Comparison of ENCODE assay signal across 8 mouse cellular contexts in genomic region chr17:80061783-80062619, GRCm38 (mm10). TPM values are rescaled to one million over a fixed set of nuclear protein-coding genes. Genes with fewer than 3 reads are reported as not detected.
DNase-seq lines count a peak whose midpoint lies in the region; ATAC-seq and TF ChIP-seq lines count a peak whose summit lies in the region.

TSS of gene Hnrnpll (minus strand) at chr17:80062334.

- peak within 1 kb of the TSS; percentile 100 for H3K27ac ChIP-seq in forebrain, embryonic 10.5 days
- peak within 1 kb of the TSS; percentile 100 for H3K27ac ChIP-seq in heart, embryonic 15.5 days
- peak within 1 kb of the TSS; percentile 87 for H3K27ac ChIP-seq in liver, embryonic 14.5 days
- H3K27ac ChIP-seq in neural tube, embryonic 11.5 days (ENCODE audit: low read depth, low read length) = peak within 1 kb of the TSS; percentile 100
- peak within 1 kb of the TSS; percentile 99 for H3K27ac ChIP-seq in stomach, postnatal 0 days (replicated peaks)

- DNase-seq in CD8-positive naive resting alpha-beta T cell, adult 2 months (ENCODE audit: low read depth in 2 of 2, low spot score in 2 of 2) = peak; percentile 79 to 88
- DNase-seq in c-Kit-positive CD71-negative TER-119-negative erythroid progenitor cells, embryonic 14.5 days (ENCODE audit: low read depth) = peak; percentile 94
- DNase-seq in forebrain, embryonic 10.5 days (ENCODE audit: extremely low spot score, low spot score) = peak; percentile 97
- peak; percentile 97 to 99 for DNase-seq in kidney, postnatal 25 days
- peak; percentile 95 to 96 (median 96) for DNase-seq in liver, embryonic 14.5 days (ENCODE audit: low read depth in 3 of 3, low spot score in 3 of 3)
- peak; percentile 99 for DNase-seq in neural tube, embryonic 11.5 days (ENCODE audit: low spot score)
- peak; percentile 98 for DNase-seq in stomach, postnatal 0 days (ENCODE audit: low spot score)

- H3K4me3 ChIP-seq in forebrain, embryonic 10.5 days = peak within 1 kb of the TSS; percentile 99
- peak within 1 kb of the TSS; percentile 99 for H3K4me3 ChIP-seq in heart, embryonic 15.5 days
- H3K4me3 ChIP-seq in liver, embryonic 14.5 days (ENCODE audit: insufficient read depth in 1 of 2, low read depth in 2 of 2, low read length in 2 of 2) = peak within 1 kb of the TSS; percentile 78 to 83
- H3K4me3 ChIP-seq in neural tube, embryonic 11.5 days (ENCODE audit: low read depth, low read length) = peak within 1 kb of the TSS; percentile 99
- peak within 1 kb of the TSS; percentile 94 for H3K4me3 ChIP-seq in stomach, postnatal 0 days (ENCODE audit: low read depth, low read length)

- peaks cover 14% of the 10 kb centered on the region for H3K36me3 ChIP-seq in forebrain, embryonic 10.5 days (replicated peaks)
- no peaks in the 10 kb centered on the region for H3K36me3 ChIP-seq in heart, embryonic 15.5 days
- no peaks in the 10 kb centered on the region for H3K36me3 ChIP-seq in liver, embryonic 14.5 days (replicated peaks; ENCODE audit: control insufficient read depth, insufficient read depth, low read depth)
- H3K36me3 ChIP-seq in neural tube, embryonic 11.5 days (ENCODE audit: control insufficient read depth, insufficient read depth, low read length) = no peaks in the 10 kb centered on the region
- no peaks in the 10 kb centered on the region for H3K36me3 ChIP-seq in stomach, postnatal 0 days (ENCODE audit: control insufficient read depth, insufficient read depth, low read length)

- peaks cover 35% of the 10 kb centered on the region for H3K4me1 ChIP-seq in forebrain, embryonic 10.5 days
- peaks cover 30% of the 10 kb centered on the region for H3K4me1 ChIP-seq in heart, embryonic 15.5 days (replicated peaks)
- peaks cover 14 to 22% of the 10 kb centered on the region in 2 experiments for H3K4me1 ChIP-seq in liver, embryonic 14.5 days (replicated peaks; ENCODE audit: control insufficient read depth in 2 of 2, insufficient read depth in 2 of 2, low read length in 1 of 2)
- H3K4me1 ChIP-seq in neural tube, embryonic 11.5 days (ENCODE audit: control insufficient read depth, insufficient read depth, low read length) = peaks cover 7% of the 10 kb centered on the region; the same call in 1 of the 2 replicates
- H3K4me1 ChIP-seq in stomach, postnatal 0 days (replicated peaks; ENCODE audit: control insufficient read depth, insufficient read depth) = no peaks in the 10 kb centered on the region

- under 1% methylated on average over 96 of the region's 97 CpGs for WGBS in forebrain, embryonic 10.5 days
- under 1% methylated on average over 86 of the region's 97 CpGs for WGBS in heart, embryonic 15.5 days
- WGBS in liver, embryonic 14.5 days (ENCODE audit: insufficient replicate concordance) = under 1% methylated on average over 90 of the region's 97 CpGs
- WGBS in neural tube, embryonic 11.5 days = under 1% methylated on average over 74 of the region's 97 CpGs
- under 1% methylated on average over 84 of the region's 97 CpGs for WGBS in stomach, postnatal 0 days

- H3K4me2 ChIP-seq in heart, embryonic 15.5 days = peak within 1 kb of the TSS; percentile 77
- H3K4me2 ChIP-seq in liver, embryonic 14.5 days (ENCODE audit: low read depth) = peak within 1 kb of the TSS; percentile 94
- H3K4me2 ChIP-seq in neural tube, embryonic 11.5 days (ENCODE audit: low read depth) = peak within 1 kb of the TSS; percentile 84
- peak within 1 kb of the TSS; percentile 69 for H3K4me2 ChIP-seq in stomach, postnatal 0 days (replicated peaks; ENCODE audit: low read depth)

- TF ChIP-seq CTCF in liver, embryonic 14.5 days (IDR thresholded peaks at IDR 0.05; ENCODE audit: low read depth) = 0 out of 2 replicates have a peak, but pooled peaks have one; percentile 22
- no peak; the same call in 1 of the 2 replicates for TF ChIP-seq CTCF in stomach, postnatal 0 days (IDR thresholded peaks at IDR 0.05; ENCODE audit: low read depth)

- H3K9ac ChIP-seq in heart, embryonic 15.5 days = peak within 1 kb of the TSS; percentile 100
- H3K9ac ChIP-seq in liver, embryonic 14.5 days (replicated peaks) = peak within 1 kb of the TSS; percentile 90
- H3K9ac ChIP-seq in neural tube, embryonic 11.5 days (ENCODE audit: low read length) = peak within 1 kb of the TSS; percentile 99
- peak within 1 kb of the TSS; percentile 91 for H3K9ac ChIP-seq in stomach, postnatal 0 days (ENCODE audit: low read length)

- peak; percentile 98 for ATAC-seq in heart, embryonic 15.5 days (replicated peaks; ENCODE audit: insufficient number of reproducible peaks, insufficient read depth, low FRiP score, low read depth)
- peak; percentile 96 for ATAC-seq in liver, embryonic 14.5 days (ENCODE audit: insufficient read depth)
- peak; percentile 99 for ATAC-seq in neural tube, embryonic 11.5 days (ENCODE audit: insufficient read depth, low FRiP score, low TSS enrichment)
- peak; percentile 99 for ATAC-seq in stomach, postnatal 0 days (ENCODE audit: low FRiP score, low TSS enrichment)

- no peaks in the 10 kb centered on the region for H3K27me3 ChIP-seq in forebrain, embryonic 10.5 days (ENCODE audit: poor library complexity, severe bottlenecking)
- no peaks in the 10 kb centered on the region for H3K27me3 ChIP-seq in heart, embryonic 15.5 days
- H3K27me3 ChIP-seq in liver, embryonic 14.5 days (ENCODE audit: control insufficient read depth, insufficient read depth, low read length) = no peaks in the 10 kb centered on the region; the same call in 1 of the 2 replicates
- no peaks in the 10 kb centered on the region for H3K27me3 ChIP-seq in neural tube, embryonic 11.5 days (ENCODE audit: control insufficient read depth, insufficient read depth, low read length)
- H3K27me3 ChIP-seq in stomach, postnatal 0 days (ENCODE audit: control insufficient read depth, insufficient read depth, low read length) = no peaks in the 10 kb centered on the region

- peak; percentile 75 for TF ChIP-seq EP300 in liver, embryonic 14.5 days (IDR thresholded peaks at IDR 0.05; ENCODE audit: low read depth)
- peak; percentile 91 for TF ChIP-seq EP300 in stomach, postnatal 0 days (optimal IDR thresholded peaks at IDR 0.05)

- H3K9me3 ChIP-seq in forebrain, embryonic 10.5 days = no peaks in the 10 kb centered on the region
- no peaks in the 10 kb centered on the region for H3K9me3 ChIP-seq in heart, embryonic 15.5 days (replicated peaks)
- H3K9me3 ChIP-seq in liver, embryonic 14.5 days (ENCODE audit: control insufficient read depth, low read length) = no peaks in the 10 kb centered on the region
- H3K9me3 ChIP-seq in neural tube, embryonic 11.5 days (ENCODE audit: control insufficient read depth, low read length) = no peaks in the 10 kb centered on the region
- H3K9me3 ChIP-seq in stomach, postnatal 0 days (ENCODE audit: control insufficient read depth, low read length) = no peaks in the 10 kb centered on the region

RNA-seq across cellular contexts. Expression of gene Hnrnpll, which starts in this region (rescaled TPM):
- polyA plus RNA-seq in forebrain, embryonic 10.5 days (2016; fragmentation: Nextera tagmentation; extraction: Ambion mirVana) = 81.2 and 86.2 TPM in 2 replicates
- polyA plus RNA-seq in heart, embryonic 15.5 days (2015; fragmentation: Nextera tagmentation; extraction: Ambion mirVana) = 37.2 and 48.7 TPM in 2 replicates
- 16.2 and 23.5 TPM in 2 replicates for polyA plus RNA-seq in liver, embryonic 14.5 days (2012; rRNA removed)
- 23.1 and 23.9 TPM in 2 replicates for polyA plus RNA-seq in liver, embryonic 14.5 days (2014; fragmentation: Nextera tagmentation; extraction: Ambion mirVana)
- polyA plus RNA-seq in neural tube, embryonic 11.5 days (2014; fragmentation: Nextera tagmentation; extraction: Ambion mirVana) = 117 and 131 TPM in 2 replicates
- polyA plus RNA-seq in stomach, postnatal 0 days (2015; fragmentation: Nextera tagmentation; extraction: Ambion mirVana) = 18.3 and 20.9 TPM in 2 replicates

Comparison
In these comparisons a context has a peak if more than half of its experiments do, and no peak if none do; other contexts are left out.
1. Peak in every context shown above with its lines: DNase-seq, ATAC-seq, H3K4me3 ChIP-seq and H3K27ac ChIP-seq.